Comparison of ENCODE assay signal across 8 mouse cellular contexts in genomic region chr11:46068756-46069407, GRCm38 (mm10). TPM values are rescaled to one million over a fixed set of nuclear protein-coding genes. Genes with fewer than 3 reads are reported as not detected.
A peak's percentile ranks its signal among the peaks of the same experiment; 100 is the strongest.
DNase-seq lines count a peak whose midpoint lies in the region; ATAC-seq lines count a peak whose summit lies in the region.

No protein-coding gene starts in this region.

- H3K4me3 ChIP-seq in heart, embryonic 12.5 days = no peak overlapping the region
- no peak overlapping the region for H3K4me3 ChIP-seq in kidney, embryonic 16.5 days (ENCODE audit: low read length)
- H3K4me3 ChIP-seq in stomach, embryonic 14.5 days (ENCODE audit: low read depth, low read length) = no peak overlapping the region

- DNase-seq in 3134 (ENCODE audit: extremely low read depth, insufficient read length, low spot score) (peak; percentile 14), ES-CJ7 (ENCODE audit: low read depth, low spot score) (peak; percentile 94)
- no peak for DNase-seq in frontal cortex, postnatal 14 days (ENCODE audit: low spot score in 2 of 2)
- DNase-seq in urinary bladder, postnatal 10 days (ENCODE audit: low spot score) = no peak
- no peak for DNase-seq in frontal cortex, adult 2 months (ENCODE audit: extremely low spot score in 1 of 2, low spot score in 1 of 2)

- peak overlapping the region; percentile 16; the same call in 1 of the 2 replicates for H3K4me2 ChIP-seq in heart, embryonic 12.5 days
- 0 out of 2 replicates have a peak overlapping the region, but pooled peaks have one; percentile 7 for H3K4me2 ChIP-seq in kidney, embryonic 16.5 days (replicated peaks; ENCODE audit: low read depth, low read length)
- H3K4me2 ChIP-seq in stomach, embryonic 14.5 days (replicated peaks; ENCODE audit: low read depth, low read length) = no peak overlapping the region

- H3K36me3 ChIP-seq in heart, embryonic 12.5 days = peaks cover 52% of the 10 kb centered on the region
- 0 out of 2 replicates have a peak, but pooled peaks cover 4% of the 10 kb centered on the region for H3K36me3 ChIP-seq in kidney, embryonic 16.5 days (ENCODE audit: insufficient read depth, low read length)
- peaks cover 11% of the 10 kb centered on the region; the same call in 1 of the 2 replicates for H3K36me3 ChIP-seq in stomach, embryonic 14.5 days (ENCODE audit: control insufficient read depth, insufficient read depth, low read length)

- peak overlapping the region; percentile 49 for H3K9ac ChIP-seq in heart, embryonic 12.5 days
- H3K9ac ChIP-seq in kidney, embryonic 16.5 days (replicated peaks; ENCODE audit: low read length) = peak overlapping the region; percentile 46
- H3K9ac ChIP-seq in stomach, embryonic 14.5 days (replicated peaks; ENCODE audit: low read depth, low read length) = no peak overlapping the region

- peaks cover 86% of the 10 kb centered on the region for H3K4me1 ChIP-seq in heart, embryonic 12.5 days (replicated peaks)
- H3K4me1 ChIP-seq in kidney, embryonic 16.5 days (ENCODE audit: insufficient read depth, low read length) = peaks cover 61% of the 10 kb centered on the region
- peaks cover 51% of the 10 kb centered on the region for H3K4me1 ChIP-seq in stomach, embryonic 14.5 days (ENCODE audit: control insufficient read depth, insufficient read depth, low read length)

- H3K27me3 ChIP-seq in heart, embryonic 12.5 days (replicated peaks) = no peaks in the 10 kb centered on the region
- no peaks in the 10 kb centered on the region for H3K27me3 ChIP-seq in kidney, embryonic 16.5 days (ENCODE audit: insufficient read depth, low read length)
- H3K27me3 ChIP-seq in stomach, embryonic 14.5 days (ENCODE audit: control insufficient read depth, insufficient read depth, low read length) = no peaks in the 10 kb centered on the region

- H3K27ac ChIP-seq in heart, embryonic 12.5 days (ENCODE audit: poor library complexity, severe bottlenecking) = peak overlapping the region; percentile 94
- peak overlapping the region; percentile 93 for H3K27ac ChIP-seq in kidney, embryonic 16.5 days (ENCODE audit: low read length)
- peak overlapping the region; percentile 95 for H3K27ac ChIP-seq in stomach, embryonic 14.5 days (ENCODE audit: low read length)

- H3K9me3 ChIP-seq in heart, embryonic 12.5 days (replicated peaks) = no peaks in the 10 kb centered on the region
- no peaks in the 10 kb centered on the region for H3K9me3 ChIP-seq in kidney, embryonic 16.5 days (ENCODE audit: low read length)
- no peaks in the 10 kb centered on the region for H3K9me3 ChIP-seq in stomach, embryonic 14.5 days (ENCODE audit: control insufficient read depth, low read depth, low read length)

- ATAC-seq in heart, embryonic 12.5 days (ENCODE audit: insufficient number of reproducible peaks, low FRiP score) = no peak
- 0 out of 2 replicates have a peak, but pooled peaks have one; percentile 21 for ATAC-seq in kidney, embryonic 16.5 days (ENCODE audit: low FRiP score, low TSS enrichment)
- no peak for ATAC-seq in stomach, embryonic 14.5 days (ENCODE audit: insufficient number of reproducible peaks, insufficient read depth, low FRiP score, low read depth)

- 22% methylated on average over 12 of the region's 12 CpGs for WGBS in heart, embryonic 12.5 days
- 17% methylated on average over 12 of the region's 12 CpGs for WGBS in kidney, embryonic 16.5 days
- 37% methylated on average over 12 of the region's 12 CpGs for WGBS in stomach, embryonic 14.5 days

RNA-seq across cellular contexts. Expression of gene Adam19, which starts 13.1 kb away (rescaled TPM):
- 44.2 and 48.3 TPM in 2 replicates for polyA plus RNA-seq in heart, embryonic 12.5 days (2016; fragmentation: Nextera tagmentation; extraction: Ambion mirVana)
- polyA plus RNA-seq in kidney, embryonic 16.5 days (2015; fragmentation: Nextera tagmentation; extraction: Ambion mirVana) = 16.5 and 18.0 TPM in 2 replicates
- polyA plus RNA-seq in stomach, embryonic 14.5 days (2014; fragmentation: Nextera tagmentation; extraction: Ambion mirVana) = 23.6 and 26.8 TPM in 2 replicates
- polyA plus RNA-seq in frontal cortex, adult 2 months (2012; rRNA removed) = 9.1 and 10.0 TPM in 2 replicates

RNA-seq across cellular contexts. Expression of gene Gm12166, which starts 16.8 kb away (rescaled TPM):
- 3.4 and 4.0 TPM in 2 replicates for polyA plus RNA-seq in heart, embryonic 12.5 days (2016; fragmentation: Nextera tagmentation; extraction: Ambion mirVana)
- polyA plus RNA-seq in kidney, embryonic 16.5 days (2015; fragmentation: Nextera tagmentation; extraction: Ambion mirVana) = 3.4 and 11.5 TPM in 2 replicates
- polyA plus RNA-seq in stomach, embryonic 14.5 days (2014; fragmentation: Nextera tagmentation; extraction: Ambion mirVana) = 3.5 and 5.6 TPM in 2 replicates
- polyA plus RNA-seq in frontal cortex, adult 2 months (2012; rRNA removed) = 6.2 and 8.3 TPM in 2 replicates

Comparison
In these comparisons a context has a peak if more than half of its experiments do, and no peak if none do; other contexts are left out.
1. DNase-seq: peak in 3134 (single experiment) and ES-CJ7 (single experiment); none in frontal cortex, postnatal 14 days (0 of 2), urinary bladder, postnatal 10 days (single experiment) and frontal cortex, adult 2 months (0 of 2).
2. Peak in every context shown above with its lines, with median percentiles within 50 percentile points of each other: H3K27ac ChIP-seq.